In genomic region chr4:133598616-133599015, GRCm38 (mm10) we compare ENCODE assay signal across 15 mouse cellular contexts. TPM values are rescaled to one million over a fixed set of nuclear protein-coding genes. Genes with fewer than 3 reads are reported as not detected.
DNase-seq lines count a peak whose midpoint lies in the region; ATAC-seq lines count a peak whose summit lies in the region.
"Had no signal": no experiment of that assay in that cellular context is flagged by ENCODE, and none has a peak within 500 bp of the region (broad histone marks: within the 10 kb centered on the region; RNA-seq: fewer than 3 reads in every experiment).

No protein-coding gene starts in this region.

- H3K9ac ChIP-seq in heart, embryonic 15.5 days, result no peak overlapping the region
- H3K9ac ChIP-seq in embryonic facial prominence, embryonic 13.5 days, result no peak overlapping the region
- H3K9ac ChIP-seq in liver, embryonic 13.5 days, result no peak overlapping the region

- intact Hi-C loops in heart, postnatal 25 days (cut with DNase I), result no loop called here

- peaks cover 39% of the 10 kb centered on the region for H3K27me3 ChIP-seq in heart, embryonic 15.5 days
- peaks cover 55% of the 10 kb centered on the region for H3K27me3 ChIP-seq in embryonic facial prominence, embryonic 13.5 days
- peaks cover 54% of the 10 kb centered on the region for H3K27me3 ChIP-seq in liver, embryonic 13.5 days

- H3K9me3 ChIP-seq in heart, embryonic 15.5 days (replicated peaks), result no peaks in the 10 kb centered on the region
- H3K9me3 ChIP-seq in embryonic facial prominence, embryonic 13.5 days, result no peaks in the 10 kb centered on the region
- no peaks in the 10 kb centered on the region for H3K9me3 ChIP-seq in liver, embryonic 13.5 days (replicated peaks)
- H3K9me3 ChIP-seq: midbrain, embryonic 12.5 days had no signal

- no peak overlapping the region; the same call in 1 of the 2 replicates for H3K4me3 ChIP-seq in heart, embryonic 15.5 days
- H3K4me3 ChIP-seq in embryonic facial prominence, embryonic 13.5 days, result no peak overlapping the region; the same call in 1 of the 2 replicates
- peak overlapping the region; percentile 63 for H3K4me3 ChIP-seq in liver, embryonic 13.5 days (replicated peaks)

- peak overlapping the region; percentile 91 for H3K4me2 ChIP-seq in heart, embryonic 15.5 days
- H3K4me2 ChIP-seq in embryonic facial prominence, embryonic 13.5 days, result no peak overlapping the region
- peak overlapping the region; percentile 88 for H3K4me2 ChIP-seq in liver, embryonic 13.5 days

- H3K36me3 ChIP-seq in heart, embryonic 15.5 days, result no peaks in the 10 kb centered on the region
- peaks cover 2% of the 10 kb centered on the region; the same call in 1 of the 2 replicates for H3K36me3 ChIP-seq in embryonic facial prominence, embryonic 13.5 days
- H3K36me3 ChIP-seq in liver, embryonic 13.5 days, result no peaks in the 10 kb centered on the region

- ATAC-seq in heart, embryonic 15.5 days (replicated peaks; ENCODE audit: insufficient number of reproducible peaks, insufficient read depth, low FRiP score, low read depth), result no peak
- ATAC-seq in embryonic facial prominence, embryonic 13.5 days (ENCODE audit: insufficient number of reproducible peaks, insufficient read depth, low FRiP score, low TSS enrichment, low read depth), result no peak
- no peak for ATAC-seq in liver, embryonic 13.5 days (ENCODE audit: low read depth)
- ATAC-seq: CD4-positive, CD25-positive, alpha-beta regulatory T cell, adult 4 months; hindbrain, embryonic 16.5 days had no signal

- 50% methylated on average over 4 of the region's 4 CpGs for WGBS in heart, embryonic 15.5 days
- 38% methylated on average over 4 of the region's 4 CpGs for WGBS in embryonic facial prominence, embryonic 13.5 days
- 33% methylated on average over 4 of the region's 4 CpGs for WGBS in liver, embryonic 13.5 days (ENCODE audit: insufficient replicate concordance)

- H3K4me1 ChIP-seq in heart, embryonic 15.5 days (replicated peaks), result peaks cover 19% of the 10 kb centered on the region
- H3K4me1 ChIP-seq in embryonic facial prominence, embryonic 13.5 days, result peaks cover 26% of the 10 kb centered on the region
- H3K4me1 ChIP-seq in liver, embryonic 13.5 days (replicated peaks), result peaks cover 42% of the 10 kb centered on the region

- DNase-seq in heart, postnatal 25 days (ENCODE audit: low spot score), result no peak
- peak; percentile 32 for DNase-seq in 416B (ENCODE audit: low read depth)
- DNase-seq in liver, embryonic 13.5 days, result no peak
- no peak for DNase-seq in adipocyte (ENCODE audit: low spot score)
- no peak for DNase-seq in spleen, postnatal 36 days (ENCODE audit: low spot score in 2 of 2)
- no peak for DNase-seq in adrenal gland, postnatal 10 days
- DNase-seq: adrenal gland, postnatal 14 days; cerebellum, postnatal 10 days; gastrocnemius, postnatal 36 days had no signal

- H3K27ac ChIP-seq in heart, embryonic 15.5 days, result no peak overlapping the region; the same call in 1 of the 2 replicates
- peak overlapping the region; percentile 84 for H3K27ac ChIP-seq in embryonic facial prominence, embryonic 13.5 days
- H3K27ac ChIP-seq in liver, embryonic 13.5 days, result no peak overlapping the region
- H3K27ac ChIP-seq: left cerebral cortex, adult 2 months; midbrain, embryonic 12.5 days had no signal

RNA-seq across cellular contexts. Expression of gene Sfn, which starts 3.4 kb away (rescaled TPM):
- polyA plus RNA-seq in heart, embryonic 15.5 days (2015; fragmentation: Nextera tagmentation; extraction: Ambion mirVana), result 3.0 and 25.1 TPM in 2 replicates
- total RNA-seq in heart, postnatal 25 days (2021), result 1 to 10 TPM; 1.5 TPM
- polyA plus RNA-seq in embryonic facial prominence, embryonic 13.5 days (2015; fragmentation: Nextera tagmentation; extraction: Ambion mirVana), result 130 and 142 TPM in 2 replicates
- polyA plus RNA-seq in liver, embryonic 13.5 days (2015; fragmentation: Nextera tagmentation; extraction: Ambion mirVana), result 0.77 and 0.92 TPM in 2 replicates
- 1 to 10 TPM; 2.2 to 3.8 TPM for total RNA-seq in adrenal gland, postnatal 10 days (2021)

RNA-seq across cellular contexts. Expression of gene Gpn2, which starts 14.5 kb away (rescaled TPM):
- polyA plus RNA-seq in heart, embryonic 15.5 days (2015; fragmentation: Nextera tagmentation; extraction: Ambion mirVana), result 10.4 and 11.8 TPM in 2 replicates
- 1 to 10 TPM; 6.4 to 6.8 TPM for total RNA-seq in heart, postnatal 25 days (2021)
- 16.4 and 21.2 TPM in 2 replicates for polyA plus RNA-seq in embryonic facial prominence, embryonic 13.5 days (2015; fragmentation: Nextera tagmentation; extraction: Ambion mirVana)
- 12.5 and 13.5 TPM in 2 replicates for polyA plus RNA-seq in liver, embryonic 13.5 days (2015; fragmentation: Nextera tagmentation; extraction: Ambion mirVana)
- 10 to 100 TPM; 12.9 to 13.3 TPM for total RNA-seq in adrenal gland, postnatal 10 days (2021)

RNA-seq across cellular contexts. Expression of gene Gpatch3, which starts 24.1 kb away (rescaled TPM):
- 3.8 and 4.8 TPM in 2 replicates for polyA plus RNA-seq in heart, embryonic 15.5 days (2015; fragmentation: Nextera tagmentation; extraction: Ambion mirVana)
- total RNA-seq in heart, postnatal 25 days (2021), result 1 to 10 TPM; 4.7 to 5.3 TPM
- polyA plus RNA-seq in embryonic facial prominence, embryonic 13.5 days (2015; fragmentation: Nextera tagmentation; extraction: Ambion mirVana), result 9.5 and 9.9 TPM in 2 replicates
- 4.3 and 4.6 TPM in 2 replicates for polyA plus RNA-seq in liver, embryonic 13.5 days (2015; fragmentation: Nextera tagmentation; extraction: Ambion mirVana)
- total RNA-seq in adrenal gland, postnatal 10 days (2021), result 1 to 10 TPM; 5.7 to 8.1 TPM

RNA-seq across cellular contexts. Expression of gene Nr0b2, which starts 45.4 kb away (rescaled TPM):
- polyA plus RNA-seq in heart, embryonic 15.5 days (2015; fragmentation: Nextera tagmentation; extraction: Ambion mirVana), result 13.4 and 16.0 TPM in 2 replicates
- 10 to 100 TPM; 18.1 to 20.0 TPM for total RNA-seq in heart, postnatal 25 days (2021)
- not detected in 2 replicates for polyA plus RNA-seq in embryonic facial prominence, embryonic 13.5 days (2015; fragmentation: Nextera tagmentation; extraction: Ambion mirVana)
- polyA plus RNA-seq in liver, embryonic 13.5 days (2015; fragmentation: Nextera tagmentation; extraction: Ambion mirVana), result 0.31 and 0.51 TPM in 2 replicates
- 10 to 100 TPM; 18.0 to 19.3 TPM for total RNA-seq in adrenal gland, postnatal 10 days (2021)
- total RNA-seq: gastrocnemius, postnatal 36 days; left cerebral cortex, adult 2 months had no signal
- polyA plus RNA-seq: hindbrain, embryonic 16.5 days; midbrain, embryonic 12.5 days had no signal

RNA-seq across cellular contexts. Expression of gene Zdhhc18, which starts 51.3 kb away (rescaled TPM):
- polyA plus RNA-seq in heart, embryonic 15.5 days (2015; fragmentation: Nextera tagmentation; extraction: Ambion mirVana), result 4.6 and 9.4 TPM in 2 replicates
- total RNA-seq in heart, postnatal 25 days (2021), result 10 to 100 TPM; 18.7 to 20.1 TPM
- 3.9 and 4.2 TPM in 2 replicates for polyA plus RNA-seq in embryonic facial prominence, embryonic 13.5 days (2015; fragmentation: Nextera tagmentation; extraction: Ambion mirVana)
- polyA plus RNA-seq in liver, embryonic 13.5 days (2015; fragmentation: Nextera tagmentation; extraction: Ambion mirVana), result 1.0 and 1.1 TPM in 2 replicates
- total RNA-seq in adrenal gland, postnatal 10 days (2021), result 10 to 100 TPM; 25.3 to 26.0 TPM
